Mouse (Mus musculus) activated CD4-positive, CD25-positive, alpha-beta regulatory T cell (primary cell): ENCODE measurements around the gene Lsamp. TPM values are rescaled to one million over a fixed set of nuclear protein-coding genes. Genes with fewer than 3 reads are reported as not detected.

ENCODE experiments used
- polyA plus RNA-seq, 2 experiments: library from polyadenylated mRNA; unstranded; fragments of 100-300 nt; shearing (Covaris generic); gene quantifications; one replicate each; pipeline ENCODE4 v1.2.1; 2017

Gene Lsamp
- under 1 TPM in 1 of 2 experiments, not detected in 1; 0.43 TPM for polyA plus RNA-seq

DNA sequence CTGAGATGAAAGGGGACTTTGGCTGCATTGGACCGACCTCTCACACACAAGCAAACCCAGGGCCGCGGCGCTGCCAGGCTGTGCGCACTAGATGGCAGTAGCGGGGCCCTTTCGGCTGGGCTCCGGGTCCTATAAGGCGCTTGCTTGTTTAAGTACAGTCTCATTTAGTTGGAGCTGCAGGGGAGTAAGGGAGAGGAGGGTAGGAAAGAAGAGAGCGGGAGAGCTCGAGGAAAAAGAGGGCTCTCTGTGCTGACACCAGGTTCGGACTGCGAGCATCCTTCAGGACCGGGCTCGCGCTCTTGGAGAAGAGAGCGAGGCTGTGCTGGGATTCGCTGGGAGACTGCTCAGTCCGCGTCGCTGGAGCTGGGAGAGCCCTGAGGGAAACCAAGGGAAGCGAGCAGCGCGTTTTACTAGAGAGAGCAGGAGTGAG is at the start of gene Lsamp:
Lsamp (plus strand) TSS at position 157 of the 430 bp plus-strand sequence.

